Mouse (Mus musculus) midbrain, embryonic 13.5 days (tissue): ENCODE data around the gene Rasgrp2. TPM values are rescaled to one million over a fixed set of nuclear protein-coding genes. Genes with fewer than 3 reads are reported as not detected.

Experiments
- ATAC-seq: fragments of 200-750 bp; cut with Nextera tagmentation; 2 replicates; pipeline ENCODE4 v1.8.0; 2017; ENCODE audit warnings: mild to moderate bottlenecking, moderate TSS enrichment, moderate library complexity
- H3K27ac ChIP-seq: fragments of 300-500 bp; sonication (generic); 2 replicates; pipeline ENCODE4 v1.5.1; 2015; ENCODE audit warnings: inconsistent platforms, mild to moderate bottlenecking, moderate library complexity
- H3K27me3 ChIP-seq: fragments of 300-500 bp; sonication (generic); 2 replicates; pipeline ENCODE4 v1.6.1; 2015; ENCODE audit warnings: mild to moderate bottlenecking, inconsistent platforms
- H3K36me3 ChIP-seq: fragments of 300-500 bp; sonication (generic); 2 replicates; pipeline ENCODE4 v1.6.1; 2015; ENCODE audit warnings: mild to moderate bottlenecking, inconsistent platforms
- H3K4me1 ChIP-seq: fragments of 300-500 bp; sonication (generic); replicated peaks from 2 replicates; pipeline ENCODE4 v1.6.1; 2015; ENCODE audit warnings: inconsistent platforms
- H3K4me2 ChIP-seq: fragments of 300-500 bp; sonication (generic); replicated peaks from 2 replicates; pipeline ENCODE4 v1.6.1; 2015; ENCODE audit warnings: moderate library complexity, mild to moderate bottlenecking, inconsistent platforms
- H3K4me3 ChIP-seq: fragments of 300-500 bp; sonication (generic); replicated peaks from 2 replicates; pipeline ENCODE4 v1.5.1; 2015; ENCODE audit warnings: mild to moderate bottlenecking, inconsistent platforms
- H3K9ac ChIP-seq: fragments of 300-500 bp; sonication (generic); replicated peaks from 2 replicates; pipeline ENCODE4 v1.6.1; 2015; ENCODE audit warnings: mild to moderate bottlenecking, inconsistent platforms
- H3K9me3 ChIP-seq: fragments of 300-500 bp; sonication (generic); 2 replicates; pipeline ENCODE4 v1.6.1; 2016; ENCODE audit warnings: mild to moderate bottlenecking, inconsistent platforms
- WGBS: fragments of 180-500 bp; shearing (Covaris S2); methylation state at CpG from one replicate; pipeline ENCODE4 v1.1.7; 2015; 5-methylcytosine and 5-hydroxymethylcytosine counted together
- polyA plus RNA-seq: library from polyadenylated mRNA; unstranded; fragments of >200 nt; fragmentation: Nextera tagmentation; extraction: Ambion mirVana; gene quantifications from 2 replicates; pipeline ENCODE4 v1.2.1, GENCODE M21; 2015

The Rasgrp2 gene
- polyA plus RNA-seq, 1 experiment from 2014 or later: 28.5 TPM

GRCm38 (mm10) chr19:6373539-6374400 is 25.4 kb upstream of the Rasgrp2 start:
- no peaks in the 10 kb centered on the region for H3K9me3 ChIP-seq
- no peak overlapping the region for H3K4me2 ChIP-seq
- peaks cover 13% of the 10 kb centered on the region for H3K4me1 ChIP-seq
- H3K9ac ChIP-seq: no peak overlapping the region
- no peak overlapping the region for H3K4me3 ChIP-seq
- no peaks in the 10 kb centered on the region for H3K27me3 ChIP-seq
- H3K36me3 ChIP-seq: peaks cover 95% of the 10 kb centered on the region
- 0 out of 2 replicates have a peak, but pooled peaks have one; percentile 12 for ATAC-seq
- 65% methylated on average over 12 of the region's 12 CpGs for whole genome bisulfite sequencing
- no peak overlapping the region for H3K27ac ChIP-seq

GRCm38 (mm10) chr19:6374571-6374970 is 24.6 kb upstream of the Rasgrp2 start:
- Histone ChIP-seq H3K36me3 (peaks cover 96% of the 10 kb centered on the region), H3K27me3 (no peaks in the 10 kb centered on the region), H3K27ac (no peak overlapping the region), H3K9me3 (no peaks in the 10 kb centered on the region), H3K4me1 (peaks cover 13% of the 10 kb centered on the region), H3K9ac (no peak overlapping the region), H3K4me2 (no peak overlapping the region), H3K4me3 (no peak overlapping the region)
- 95% methylated on average over 10 of the region's 10 CpGs for WGBS
- ATAC-seq: no peak

- Histone ChIP-seq H3K9ac (no peak overlapping the region), H3K4me3 (no peak overlapping the region), H3K36me3 (peaks cover 88% of the 10 kb centered on the region), H3K4me2 (no peak overlapping the region), H3K4me1 (peaks cover 13% of the 10 kb centered on the region), H3K27me3 (no peaks in the 10 kb centered on the region), H3K9me3 (no peaks in the 10 kb centered on the region), H3K27ac (no peak overlapping the region)
- peak; percentile 56 for ATAC-seq
- WGBS: 91% methylated on average over 41 of the region's 42 CpGs
Observed at GRCm38 (mm10) chr19:6375423-6376254, 23.5 kb upstream of the Rasgrp2 start.

GRCm38 (mm10) chr19:6376255-6376564 is 22.9 kb upstream of the Rasgrp2 start:
- H3K4me3 ChIP-seq: no peak overlapping the region

GRCm38 (mm10) chr19:6376643-6377042 is 22.5 kb upstream of the Rasgrp2 start:
- no peak overlapping the region for H3K4me2 ChIP-seq
- H3K4me3 ChIP-seq: no peak overlapping the region
- no peak for ATAC-seq
- peaks cover 82% of the 10 kb centered on the region for H3K36me3 ChIP-seq
- WGBS: 76% methylated on average over 2 of the region's 2 CpGs
- H3K9ac ChIP-seq: no peak overlapping the region
- no peak overlapping the region; the same call in 1 of the 2 replicates for H3K27ac ChIP-seq
- no peaks in the 10 kb centered on the region for H3K9me3 ChIP-seq
- peaks cover 13% of the 10 kb centered on the region for H3K4me1 ChIP-seq
- H3K27me3 ChIP-seq: no peaks in the 10 kb centered on the region

More at GRCm38 (mm10) chr19:6376255-6376564, 22.9 kb upstream of the Rasgrp2 start:
- no peaks in the 10 kb centered on the region for H3K9me3 ChIP-seq
- H3K9ac ChIP-seq: no peak overlapping the region
- H3K36me3 ChIP-seq: peaks cover 86% of the 10 kb centered on the region
- H3K27me3 ChIP-seq: no peaks in the 10 kb centered on the region
- no peak overlapping the region for H3K4me2 ChIP-seq
- H3K27ac ChIP-seq: no peak overlapping the region; the same call in 1 of the 2 replicates
- H3K4me1 ChIP-seq: peaks cover 13% of the 10 kb centered on the region
- WGBS: 69% methylated on average over 14 of the region's 14 CpGs
- ATAC-seq: no peak

- H3K27me3 ChIP-seq: no peaks in the 10 kb centered on the region
- WGBS: 52% methylated on average over 11 of the region's 11 CpGs
- H3K36me3 ChIP-seq: peaks cover 73% of the 10 kb centered on the region
- H3K27ac ChIP-seq: peak overlapping the region; percentile 26
- no peak overlapping the region for H3K4me2 ChIP-seq
- no peak for ATAC-seq
- no peaks in the 10 kb centered on the region for H3K9me3 ChIP-seq
- H3K4me3 ChIP-seq: no peak overlapping the region
- peaks cover 13% of the 10 kb centered on the region for H3K4me1 ChIP-seq
- no peak overlapping the region for H3K9ac ChIP-seq
Observed at GRCm38 (mm10) chr19:6377327-6378040, 21.7 kb upstream of the Rasgrp2 start.

- Histone ChIP-seq H3K4me1 (peaks cover 31% of the 10 kb centered on the region), H3K27me3 (no peaks in the 10 kb centered on the region), H3K27ac (no peak overlapping the region), H3K4me2 (no peak overlapping the region), H3K36me3 (peaks cover 42% of the 10 kb centered on the region), H3K4me3 (no peak overlapping the region), H3K9ac (no peak overlapping the region), H3K9me3 (no peaks in the 10 kb centered on the region)
- WGBS: 94% methylated on average over 9 of the region's 9 CpGs
- no peak for ATAC-seq
Observed at GRCm38 (mm10) chr19:6380411-6381166, 18.6 kb upstream of the Rasgrp2 start.

- no peak overlapping the region for H3K9ac ChIP-seq
- H3K4me1 ChIP-seq: peaks cover 31% of the 10 kb centered on the region
- no peak overlapping the region for H3K4me3 ChIP-seq
- no peak overlapping the region for H3K27ac ChIP-seq
- over 99% methylated on average over 5 of the region's 5 CpGs for WGBS
- H3K4me2 ChIP-seq: no peak overlapping the region
- H3K9me3 ChIP-seq: no peaks in the 10 kb centered on the region
- H3K27me3 ChIP-seq: no peaks in the 10 kb centered on the region
- peaks cover 36% of the 10 kb centered on the region for H3K36me3 ChIP-seq
- no peak for ATAC-seq
Observed at GRCm38 (mm10) chr19:6381238-6381637, 17.9 kb upstream of the Rasgrp2 start.

GRCm38 (mm10) chr19:6382323-6382924 is 16.7 kb upstream of the Rasgrp2 start:
- H3K27me3 ChIP-seq: no peaks in the 10 kb centered on the region
- no peaks in the 10 kb centered on the region for H3K9me3 ChIP-seq
- WGBS: 85% methylated on average over 4 of the region's 4 CpGs
- ATAC-seq: no peak
- H3K4me2 ChIP-seq: no peak overlapping the region
- H3K4me3 ChIP-seq: no peak overlapping the region
- no peak overlapping the region for H3K27ac ChIP-seq
- no peak overlapping the region for H3K9ac ChIP-seq
- H3K36me3 ChIP-seq: peaks cover 24% of the 10 kb centered on the region
- peaks cover 23% of the 10 kb centered on the region for H3K4me1 ChIP-seq

GRCm38 (mm10) chr19:6383470-6383869 is 15.7 kb upstream of the Rasgrp2 start:
- H3K9me3 ChIP-seq: no peaks in the 10 kb centered on the region
- 0 out of 2 replicates have a peak overlapping the region, but pooled peaks have one; percentile 9 for H3K27ac ChIP-seq
- H3K9ac ChIP-seq: 0 out of 2 replicates have a peak overlapping the region, but pooled peaks have one; percentile 32
- 0 out of 2 replicates have a peak, but pooled peaks have one; percentile 4 for ATAC-seq
- H3K4me2 ChIP-seq: no peak overlapping the region
- H3K4me3 ChIP-seq: no peak overlapping the region
- H3K4me1 ChIP-seq: peaks cover 18% of the 10 kb centered on the region
- H3K27me3 ChIP-seq: no peaks in the 10 kb centered on the region
- WGBS: 40% methylated on average over 5 of the region's 5 CpGs
- peaks cover 14% of the 10 kb centered on the region; the same call in 1 of the 2 replicates for H3K36me3 ChIP-seq
